8 mouse cellular contexts compared by ENCODE assay signal in the genomic region with DNA sequence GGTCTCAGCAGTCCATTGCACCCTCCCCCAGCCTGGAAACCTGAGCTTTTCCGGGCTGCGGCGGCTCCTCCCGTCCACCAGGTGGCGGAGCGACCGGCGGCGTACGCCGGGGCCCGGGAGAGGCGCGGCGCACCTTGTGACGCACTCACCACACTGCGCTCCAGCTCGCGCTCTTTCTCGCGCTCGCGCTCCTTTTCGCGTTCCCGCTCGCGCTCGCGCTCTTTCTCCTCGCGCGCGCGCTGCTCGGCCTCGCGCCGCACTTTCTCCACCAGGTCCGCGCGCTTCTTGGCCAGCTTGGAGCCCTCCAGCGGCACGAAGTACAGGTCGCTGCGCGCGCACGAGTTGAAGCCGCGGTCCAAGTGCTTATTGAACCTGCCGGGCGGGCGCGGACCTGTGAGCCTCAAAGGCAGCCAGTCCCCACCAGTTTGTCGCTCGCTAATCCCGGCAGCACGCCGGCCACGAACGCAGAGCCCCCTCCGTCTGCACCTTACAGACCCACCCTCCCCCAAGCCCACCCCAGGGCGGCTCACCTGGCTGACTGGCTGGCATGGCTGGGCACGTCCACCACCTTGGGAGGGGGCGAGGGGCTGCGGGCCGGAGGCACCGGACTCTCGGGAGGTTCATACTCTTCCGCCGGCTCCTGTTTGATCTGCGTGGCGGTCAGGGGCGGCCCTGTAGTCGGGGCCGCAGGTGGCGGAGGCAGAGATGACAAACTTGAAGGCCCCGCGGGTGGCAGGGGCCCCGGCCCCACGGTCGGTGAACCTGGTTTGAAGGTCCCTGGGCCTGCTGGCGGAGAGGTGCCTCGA. TPM values are rescaled to one million over a fixed set of nuclear protein-coding genes. Genes with fewer than 3 reads are reported as not detected.
A peak's percentile ranks its signal among the peaks of the same experiment; 100 is the strongest.
DNase-seq lines count a peak whose midpoint lies in the region; ATAC-seq lines count a peak whose summit lies in the region.

No protein-coding gene starts in this region.

- H3K9ac ChIP-seq in hindbrain, embryonic 12.5 days: peak overlapping the region; percentile 86

- DNase-seq in NIH3T3 (ENCODE audit: low read depth): peak; percentile 86
- peak; percentile 97 to 98 for DNase-seq in cerebellum, postnatal 10 days
- DNase-seq in frontal cortex, postnatal 10 days (ENCODE audit: low spot score in 2 of 2): peak; percentile 90 to 94
- peak; percentile 94 to 96 for DNase-seq in layer of hippocampus, postnatal 10 days (ENCODE audit: low spot score in 2 of 2)
- DNase-seq in lung, postnatal 10 days: peak; percentile 94
- peak; percentile 94 for DNase-seq in ovary, postnatal 14 days (ENCODE audit: low spot score)
- peak; percentile 90 to 94 for DNase-seq in thymus, postnatal 10 days (ENCODE audit: low spot score in 2 of 2)

- no peaks in the 10 kb centered on the region for H3K27me3 ChIP-seq in hindbrain, embryonic 12.5 days

- ATAC-seq in hindbrain, embryonic 12.5 days (ENCODE audit: low FRiP score): peak; percentile 82

- H3K4me1 ChIP-seq in hindbrain, embryonic 12.5 days: peaks cover 29% of the 10 kb centered on the region

- peak overlapping the region; percentile 96 for H3K4me2 ChIP-seq in hindbrain, embryonic 12.5 days (replicated peaks)

- H3K27ac ChIP-seq in hindbrain, embryonic 12.5 days: peak overlapping the region; percentile 92

- no peaks in the 10 kb centered on the region for H3K9me3 ChIP-seq in hindbrain, embryonic 12.5 days (replicated peaks)

- peak overlapping the region; percentile 51 for H3K4me3 ChIP-seq in hindbrain, embryonic 12.5 days

- under 1% methylated on average over 80 of the region's 85 CpGs for WGBS in hindbrain, embryonic 12.5 days

- peaks cover 64% of the 10 kb centered on the region for H3K36me3 ChIP-seq in hindbrain, embryonic 12.5 days

RNA-seq across cellular contexts. Expression of gene Grcc10, which starts 4.5 kb away (rescaled TPM):
- 519 and 565 TPM in 2 replicates for polyA plus RNA-seq in hindbrain, embryonic 12.5 days (2016; fragmentation: Nextera tagmentation; extraction: Ambion mirVana)
- total RNA-seq in layer of hippocampus, postnatal 10 days (2021): 100 to 1,000 TPM; 329 to 345 TPM

RNA-seq across cellular contexts. Expression of gene Ptpn6, which starts 7.2 kb away (rescaled TPM):
- polyA plus RNA-seq in hindbrain, embryonic 12.5 days (2016; fragmentation: Nextera tagmentation; extraction: Ambion mirVana): 5.6 TPM in 2 replicates
- total RNA-seq in layer of hippocampus, postnatal 10 days (2021): 1 to 10 TPM; 4.3 to 5.3 TPM

RNA-seq across cellular contexts. Expression of gene Gm45234, which starts 10.1 kb away (rescaled TPM):
- not detected in 2 replicates for polyA plus RNA-seq in hindbrain, embryonic 12.5 days (2016; fragmentation: Nextera tagmentation; extraction: Ambion mirVana)
- not detected for total RNA-seq in layer of hippocampus, postnatal 10 days (2021)

RNA-seq across cellular contexts. Expression of gene Atn1, which starts 10.6 kb away (rescaled TPM):
- 20.3 and 20.6 TPM in 2 replicates for polyA plus RNA-seq in hindbrain, embryonic 12.5 days (2016; fragmentation: Nextera tagmentation; extraction: Ambion mirVana)
- 100 to 1,000 TPM; 138 to 150 TPM for total RNA-seq in layer of hippocampus, postnatal 10 days (2021)

RNA-seq across cellular contexts. Expression of gene Eno2, which starts 23.8 kb away (rescaled TPM):
- polyA plus RNA-seq in hindbrain, embryonic 12.5 days (2016; fragmentation: Nextera tagmentation; extraction: Ambion mirVana): 18.7 and 19.6 TPM in 2 replicates
- total RNA-seq in layer of hippocampus, postnatal 10 days (2021): 100 to 1,000 TPM; 476 to 480 TPM

Comparison
In these comparisons a context has a peak if more than half of its experiments do, and no peak if none do; other contexts are left out.
1. Peak in every context shown above with its lines: DNase-seq, ATAC-seq, H3K4me3 ChIP-seq and H3K27ac ChIP-seq.